ENCODE assay signal across 12 mouse cellular contexts in genomic region chr8:124340360-124341068, GRCm38 (mm10).
A peak's percentile ranks its signal among the peaks of the same experiment; 100 is the strongest.
DNase-seq lines count a peak whose midpoint lies in the region; ATAC-seq and TF ChIP-seq lines count a peak whose summit lies in the region.
"Had no signal": no experiment of that assay in that cellular context is flagged by ENCODE, and none has a peak within 500 bp of the region (broad histone marks: within the 10 kb centered on the region; RNA-seq: fewer than 3 reads in every experiment).

No protein-coding gene starts in this region.

- peaks cover 61% of the 10 kb centered on the region for H3K36me3 ChIP-seq in lung, embryonic 14.5 days (ENCODE audit: insufficient read depth)
- H3K36me3 ChIP-seq in hindbrain, embryonic 13.5 days = peaks cover 96% of the 10 kb centered on the region
- H3K36me3 ChIP-seq in myocyte (ENCODE audit: control insufficient read depth, insufficient read depth) = peaks cover 23% of the 10 kb centered on the region
- H3K36me3 ChIP-seq: G1E had no signal

- no peaks in the 10 kb centered on the region for H3K27me3 ChIP-seq in lung, embryonic 14.5 days (ENCODE audit: insufficient read depth, low read length)
- no peaks in the 10 kb centered on the region for H3K27me3 ChIP-seq in hindbrain, embryonic 13.5 days
- H3K27me3 ChIP-seq in myocyte (ENCODE audit: control insufficient read depth, insufficient read depth, insufficient read length) = no peaks in the 10 kb centered on the region

- H3K9me3 ChIP-seq in lung, embryonic 14.5 days (ENCODE audit: low read depth, low read length) = no peaks in the 10 kb centered on the region
- H3K9me3 ChIP-seq in hindbrain, embryonic 13.5 days = no peaks in the 10 kb centered on the region

- WGBS in lung, embryonic 14.5 days = 67% methylated on average over 17 of the region's 17 CpGs
- WGBS in hindbrain, embryonic 13.5 days = 60% methylated on average over 17 of the region's 17 CpGs

- ATAC-seq in lung, embryonic 14.5 days (ENCODE audit: insufficient read depth) = peak; percentile 62
- ATAC-seq in hindbrain, embryonic 13.5 days (ENCODE audit: low FRiP score) = peak; percentile 69; the same call in 1 of the 2 replicates
- ATAC-seq: forebrain, embryonic 14.5 days had no signal

- no peak overlapping the region for H3K9ac ChIP-seq in lung, embryonic 14.5 days
- peak overlapping the region; percentile 46; the same call in 1 of the 2 replicates for H3K9ac ChIP-seq in hindbrain, embryonic 13.5 days

- H3K27ac ChIP-seq in lung, embryonic 14.5 days (ENCODE audit: low read depth) = no peak overlapping the region
- H3K27ac ChIP-seq in hindbrain, embryonic 13.5 days = 0 out of 2 replicates have a peak overlapping the region, but pooled peaks have one; percentile 35
- H3K27ac ChIP-seq: macrophage had no signal

- no peak overlapping the region for H3K4me3 ChIP-seq in lung, embryonic 14.5 days (ENCODE audit: low read depth, low read length)
- no peak overlapping the region for H3K4me3 ChIP-seq in hindbrain, embryonic 13.5 days
- no peak overlapping the region for H3K4me3 ChIP-seq in myocyte

- no peak overlapping the region for H3ac ChIP-seq in myocyte (ENCODE audit: control insufficient read depth, insufficient read length)

- no peaks in the 10 kb centered on the region for H3K4me1 ChIP-seq in lung, embryonic 14.5 days (ENCODE audit: insufficient read depth)
- H3K4me1 ChIP-seq in hindbrain, embryonic 13.5 days (replicated peaks) = peaks cover 17% of the 10 kb centered on the region

- no peak for TF ChIP-seq POLR2A in myocyte (IDR thresholded peaks at IDR 0.05; ENCODE audit: insufficient read length, low read depth)

- no peak for TF ChIP-seq CTCF in lung, embryonic 14.5 days (IDR thresholded peaks at IDR 0.05; ENCODE audit: low read depth)

- H3K79me2 ChIP-seq in myocyte (ENCODE audit: control insufficient read depth, insufficient read depth) = no peaks in the 10 kb centered on the region

- peak; percentile 35 for DNase-seq in embryo, embryonic 10 days (ENCODE audit: low spot score)
- DNase-seq in embryo, embryonic 9.5 days (ENCODE audit: extremely low spot score) = no peak
- DNase-seq in lung, embryonic 14.5 days = peak; percentile 17
- no peak for DNase-seq in lung, postnatal 4 days
- no peak for DNase-seq in adrenal gland, postnatal 10 days
- no peak for DNase-seq in ovary, adult 18-20 months (ENCODE audit: low spot score)
- DNase-seq: adrenal gland, postnatal 14 days had no signal

- no peak overlapping the region for H3K4me2 ChIP-seq in lung, embryonic 14.5 days
- H3K4me2 ChIP-seq in hindbrain, embryonic 13.5 days = no peak overlapping the region
- H3K4me2 ChIP-seq in myocyte (ENCODE audit: low read depth) = no peak overlapping the region

TF ChIP-seq in myocyte, 11 proteins besides CTCF, POLR2A, EP300 and RAD21:
- peak in 2 of 3 experiments; percentile 78 to 83 for TF ChIP-seq MYOD1 (IDR thresholded peaks at IDR 0.05; ENCODE audit: control insufficient read depth in 1 of 3, insufficient read length in 2 of 3, low read depth in 2 of 3)
- no peak for TF ChIP-seq CEBPB (IDR thresholded peaks at IDR 0.05; ENCODE audit: insufficient read depth, poor library complexity, severe bottlenecking)
- peak; percentile 68 for TF ChIP-seq USF1 (IDR thresholded peaks at IDR 0.05; ENCODE audit: low read depth)
- peak; percentile 18 for TF ChIP-seq POLR2AphosphoS2 (IDR thresholded peaks at IDR 0.05; ENCODE audit: insufficient read length, low read depth)
- no peak for TF ChIP-seq MYOG (IDR thresholded peaks at IDR 0.05; ENCODE audit: control insufficient read depth in 1 of 3, insufficient read depth in 1 of 3, insufficient read length in 2 of 3, low read depth in 2 of 3)

Comparison
In these comparisons a context has a peak if more than half of its experiments do, and no peak if none do; other contexts are left out.
1. DNase-seq: peak in embryo, embryonic 10 days (single experiment) and lung, embryonic 14.5 days (single experiment); none in embryo, embryonic 9.5 days (single experiment), lung, postnatal 4 days (0 of 2), adrenal gland, postnatal 10 days (single experiment) and ovary, adult 18-20 months (single experiment).